Mouse (Mus musculus) thymus, adult 2 months (tissue): ENCODE measurements around the gene Atp6v1e2.

Experiments
- CTCF ChIP-seq: fragments of 200-500 bp; IDR thresholded peaks from 2 replicates; pipeline ENCODE4 v1.5.1; 2012; ENCODE audit warnings: mild to moderate bottlenecking, control low read depth, low read length, moderate library complexity, borderline replicate concordance; ENCODE audit not compliant: control insufficient read depth, poor library complexity, insufficient read depth; ENCODE audit errors: extremely low read depth
- POLR2A ChIP-seq: fragments of 200-500 bp; IDR thresholded peaks from 2 replicates; pipeline ENCODE4 v1.6.1; 2012; ENCODE audit warnings: mild to moderate bottlenecking, low read length, control low read depth, moderate library complexity; ENCODE audit not compliant: control insufficient read depth, poor library complexity, insufficient read depth; ENCODE audit errors: extremely low read depth

- TF ChIP-seq POLR2A (no peak), CTCF (no peak)
These were observed 20.9 kb upstream of the Atp6v1e2 start for GRCm38 (mm10) chr17:86968581-86968980.
